Mouse (Mus musculus): ENCODE data around the gene Serpina11. TPM values are rescaled to one million over a fixed set of nuclear protein-coding genes. Genes with fewer than 3 reads are reported as not detected.
"Not testable (repeated sequence)": the region's sequence is repeated elsewhere in the genome, so short reads cannot be mapped to it uniquely, and the experiment has no call there.

The Serpina11 gene
- total RNA-seq, 1 experiment from 2014 or later: 0.23 TPM

DNA sequence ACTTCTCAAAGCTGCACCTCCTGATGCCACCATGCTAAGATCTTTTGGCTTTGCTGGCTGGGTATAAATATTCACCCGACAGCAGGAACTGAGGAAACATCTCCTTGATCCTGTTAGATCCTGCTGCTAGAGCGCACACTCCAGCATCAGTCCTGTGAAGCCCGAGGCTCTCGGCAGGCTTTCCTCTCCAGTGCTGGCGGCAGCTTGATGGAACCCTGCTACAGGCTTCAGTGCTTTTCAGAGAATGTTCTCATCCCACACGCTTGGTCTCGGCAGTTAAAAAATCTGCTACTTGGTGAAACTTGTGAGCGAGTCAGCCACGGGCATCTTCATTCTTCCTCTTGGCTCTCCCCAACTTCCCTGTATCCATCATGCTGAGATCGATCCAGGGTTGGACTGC, 11.5 kb downstream of the Serpina11 start:
- no peak for ATAC-seq (ENCODE audit: extremely low read depth, insufficient number of reproducible peaks, low FRiP score, poor library complexity, severe bottlenecking)

DNA sequence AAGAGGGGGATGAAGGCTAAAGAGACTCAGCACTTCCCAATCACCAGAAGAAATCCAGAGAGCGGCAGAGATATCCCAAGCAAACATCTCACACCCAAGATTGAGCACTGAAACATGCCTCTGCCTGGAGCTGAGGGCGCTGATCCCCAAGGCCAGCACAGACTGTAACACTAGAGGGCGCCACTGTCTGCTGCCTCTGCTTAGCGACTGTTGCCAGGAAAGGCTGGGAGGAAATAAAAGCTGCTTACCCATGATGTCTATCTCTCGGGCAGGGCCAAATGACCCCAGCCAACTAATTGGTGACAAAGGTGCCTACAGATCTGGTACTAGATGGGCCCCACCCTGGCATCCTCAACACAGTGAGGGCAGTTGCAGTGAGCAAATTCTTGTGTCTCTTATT, 11.9 kb downstream of the Serpina11 start:
- no peak for ATAC-seq (ENCODE audit: extremely low read depth, insufficient number of reproducible peaks, low FRiP score, poor library complexity, severe bottlenecking)

DNA sequence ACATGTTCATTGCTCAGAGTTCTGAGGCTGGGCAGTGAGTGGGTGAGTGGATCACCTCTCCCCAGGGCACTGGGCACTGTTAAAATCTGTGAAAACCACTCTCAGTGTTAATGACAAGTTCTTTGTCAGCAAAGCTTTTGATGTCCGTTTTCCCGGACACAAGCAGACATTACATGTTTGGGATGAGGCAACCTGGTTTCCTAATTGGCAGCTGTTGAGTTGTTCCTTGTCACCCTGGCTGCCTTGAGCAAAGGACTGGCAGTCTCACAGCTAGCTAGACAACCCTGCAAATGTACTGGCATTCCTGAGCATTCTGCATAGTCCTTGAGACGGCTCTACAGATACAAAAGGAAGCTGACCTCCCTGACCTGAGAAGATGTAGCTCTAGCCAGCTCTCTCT, 12.7 kb downstream of the Serpina11 start:
- ATAC-seq (ENCODE audit: extremely low read depth, insufficient number of reproducible peaks, low FRiP score, poor library complexity, severe bottlenecking): no peak

DNA sequence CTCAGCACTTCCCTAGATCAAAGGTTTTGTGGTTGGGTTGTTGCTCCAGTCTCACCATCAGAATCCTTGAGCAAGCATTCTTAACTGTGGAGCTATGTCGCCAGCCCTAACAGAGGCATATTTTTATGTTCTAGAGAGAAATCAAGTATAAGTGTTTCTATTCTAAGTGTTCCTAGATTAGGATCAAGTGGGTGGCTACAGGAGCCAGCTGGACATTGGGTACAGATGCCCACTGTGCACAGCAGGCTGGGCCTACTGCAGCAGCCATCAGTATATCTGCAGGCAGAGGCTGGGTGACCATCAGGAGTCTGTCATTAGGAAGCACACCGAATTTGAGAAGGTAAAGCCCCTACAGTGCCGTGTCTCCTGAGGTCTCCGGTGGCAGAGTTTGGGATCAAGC, 18.7 kb downstream of the Serpina11 start:
- no peak for ATAC-seq (ENCODE audit: extremely low read depth, insufficient number of reproducible peaks, low FRiP score, poor library complexity, severe bottlenecking)

DNA sequence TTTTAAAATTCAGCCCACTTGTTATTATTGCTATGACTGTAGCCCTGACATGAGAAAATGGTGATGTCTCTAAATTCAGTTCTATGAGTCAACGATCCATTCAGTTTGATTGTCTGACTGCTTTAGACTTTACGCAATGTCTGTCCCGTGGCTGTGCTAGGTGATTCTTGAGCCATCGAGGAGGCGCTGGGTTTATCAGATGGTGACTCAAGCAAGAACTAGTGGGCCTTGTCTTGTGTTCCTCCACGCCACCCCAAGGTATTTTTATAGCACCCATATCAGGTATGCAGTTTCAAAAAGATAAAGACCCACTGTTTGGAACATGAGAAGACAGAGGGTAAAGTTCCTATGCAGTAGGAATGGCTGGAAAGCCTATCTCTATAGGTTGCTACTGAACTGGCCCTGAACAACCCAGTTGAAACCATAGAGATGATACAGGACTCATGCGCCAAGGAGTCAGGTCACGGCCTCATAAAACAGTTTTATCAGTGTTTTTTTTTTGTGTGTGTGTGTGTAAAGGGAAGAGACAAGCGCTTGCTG, 20.1 kb downstream of the Serpina11 start:
- ATAC-seq (ENCODE audit: extremely low read depth, insufficient number of reproducible peaks, low FRiP score, poor library complexity, severe bottlenecking): no peak

DNA sequence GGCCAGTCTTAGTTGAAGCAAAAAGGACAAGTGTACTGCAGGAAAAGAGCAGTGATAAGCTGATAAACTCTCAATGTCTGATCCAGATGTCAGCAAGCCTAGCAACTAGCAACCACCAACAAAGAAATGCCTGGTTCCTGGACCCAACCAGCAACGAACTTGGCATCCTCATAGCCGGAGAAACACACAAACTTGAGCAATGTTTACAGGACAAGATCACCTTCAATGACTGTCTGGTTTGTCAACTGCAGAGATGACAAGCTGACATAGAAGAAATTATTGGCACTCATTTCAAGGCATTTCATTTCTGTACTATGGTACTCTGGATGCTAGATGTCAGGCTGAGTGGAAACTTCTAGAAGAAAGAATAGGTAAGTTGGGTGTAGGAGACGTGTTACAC, 23.0 kb downstream of the Serpina11 start:
- no peak for ATAC-seq (ENCODE audit: extremely low read depth, insufficient number of reproducible peaks, low FRiP score, poor library complexity, severe bottlenecking)

DNA sequence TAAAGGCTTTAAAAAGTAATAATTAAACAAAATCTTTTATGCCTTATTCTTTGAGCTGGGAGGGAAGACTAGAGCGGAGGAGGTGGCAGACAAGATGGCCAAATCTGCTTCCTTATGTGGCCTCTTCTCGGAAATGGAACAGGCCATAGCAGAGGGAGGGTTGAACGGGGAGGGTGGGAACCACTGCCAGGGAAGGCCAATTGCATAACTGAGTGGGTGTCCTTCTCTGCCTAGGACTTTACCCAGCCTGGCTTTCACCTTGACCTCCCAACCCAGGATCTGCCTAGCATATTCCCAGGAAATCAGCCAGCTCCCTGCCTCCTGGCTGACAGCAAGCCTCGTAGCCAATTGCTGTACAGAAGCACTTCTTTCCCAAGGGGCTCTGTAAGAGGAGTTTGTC, 26.5 kb downstream of the Serpina11 start:
- ATAC-seq (ENCODE audit: extremely low read depth, insufficient number of reproducible peaks, low FRiP score, poor library complexity, severe bottlenecking): no peak

DNA sequence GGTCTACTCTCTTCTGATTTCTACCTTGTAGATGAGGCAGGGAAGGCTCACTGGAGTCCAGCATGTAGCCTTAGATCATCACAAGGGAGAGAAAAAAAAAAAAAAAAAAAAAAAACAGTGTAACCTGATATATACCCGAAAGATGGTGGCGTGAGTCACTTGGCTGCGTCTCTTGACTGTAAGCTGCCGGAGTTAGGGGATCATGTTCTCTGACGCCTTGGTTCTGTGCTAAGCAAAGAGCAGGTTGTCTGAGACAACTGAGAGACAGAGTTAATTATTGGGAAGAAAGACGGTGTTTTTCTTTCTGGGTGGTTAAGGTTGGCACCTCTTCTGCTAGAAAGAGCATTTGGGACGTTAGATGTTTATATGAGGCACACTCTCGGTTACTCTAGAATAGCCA, 26.9 kb downstream of the Serpina11 start:
- no peak for ATAC-seq (ENCODE audit: extremely low read depth, insufficient number of reproducible peaks, low FRiP score, poor library complexity, severe bottlenecking)

DNA sequence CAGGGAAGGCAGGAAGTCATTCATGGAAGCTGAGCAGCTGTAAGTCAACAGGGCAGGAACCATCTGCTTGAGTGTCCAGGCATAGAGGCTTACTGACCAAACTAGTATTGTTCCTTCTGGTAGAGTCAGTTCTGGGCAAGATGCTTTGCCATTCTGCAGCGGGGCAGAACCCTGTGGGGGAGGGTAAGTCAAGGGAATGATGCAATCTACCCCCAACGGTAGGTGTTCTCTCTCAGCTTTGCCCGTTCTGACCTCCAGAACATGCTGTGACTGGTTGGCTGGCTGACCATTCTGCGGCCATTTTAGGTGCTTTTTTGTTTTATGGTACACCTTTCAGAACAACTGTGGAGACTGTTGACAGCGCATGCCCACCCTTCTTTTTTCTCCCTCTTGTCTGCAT, 27.4 kb downstream of the Serpina11 start:
- no peak for ATAC-seq (ENCODE audit: extremely low read depth, insufficient number of reproducible peaks, low FRiP score, poor library complexity, severe bottlenecking)

DNA sequence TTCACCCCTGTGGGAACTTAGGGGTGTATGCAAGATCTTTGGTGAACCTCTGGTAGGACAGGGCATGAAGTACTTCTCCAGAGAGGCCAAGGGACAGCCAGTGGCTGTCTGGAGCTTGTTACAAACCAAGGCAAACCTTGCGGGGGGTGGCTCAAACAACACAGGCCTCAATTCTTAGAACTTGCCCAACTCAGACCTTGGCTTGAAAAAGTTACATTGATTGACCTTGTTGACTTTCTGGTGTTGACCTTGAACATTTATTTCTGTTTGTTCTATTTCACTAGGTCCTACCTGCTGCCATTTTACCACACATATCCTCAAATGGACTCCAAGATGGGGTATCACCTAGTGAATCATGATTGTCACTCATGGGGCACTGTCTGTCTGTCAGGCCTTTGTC, 28.0 kb downstream of the Serpina11 start:
- ATAC-seq (ENCODE audit: extremely low read depth, insufficient number of reproducible peaks, low FRiP score, poor library complexity, severe bottlenecking): no peak

DNA sequence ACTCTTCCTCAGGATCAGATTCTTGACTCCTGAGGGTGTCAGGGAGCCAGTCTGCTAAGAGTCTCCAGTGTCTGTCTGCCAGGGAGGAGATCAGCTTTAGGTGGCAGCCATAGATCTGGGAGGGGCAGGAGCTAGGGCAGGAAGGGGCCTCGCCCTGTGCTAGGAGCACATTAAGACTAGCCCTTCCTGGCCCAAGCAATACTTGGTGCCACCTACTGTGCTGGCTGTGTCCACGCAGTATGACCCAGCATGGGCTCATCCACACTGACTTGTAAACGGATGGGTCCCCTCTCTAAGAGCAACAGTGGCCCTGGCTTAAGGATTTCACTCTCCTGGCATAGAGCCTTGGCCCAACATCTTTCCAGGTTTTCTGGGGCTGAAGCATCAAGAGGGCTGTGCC, 31.0 kb downstream of the Serpina11 start, which contains the start of gene Serpina1e:
Gene Serpina1e, minus strand, starts transcription at position 178 of the 400 bp plus-strand sequence.
- no peak for ATAC-seq (ENCODE audit: extremely low read depth, insufficient number of reproducible peaks, low FRiP score, poor library complexity, severe bottlenecking)

DNA sequence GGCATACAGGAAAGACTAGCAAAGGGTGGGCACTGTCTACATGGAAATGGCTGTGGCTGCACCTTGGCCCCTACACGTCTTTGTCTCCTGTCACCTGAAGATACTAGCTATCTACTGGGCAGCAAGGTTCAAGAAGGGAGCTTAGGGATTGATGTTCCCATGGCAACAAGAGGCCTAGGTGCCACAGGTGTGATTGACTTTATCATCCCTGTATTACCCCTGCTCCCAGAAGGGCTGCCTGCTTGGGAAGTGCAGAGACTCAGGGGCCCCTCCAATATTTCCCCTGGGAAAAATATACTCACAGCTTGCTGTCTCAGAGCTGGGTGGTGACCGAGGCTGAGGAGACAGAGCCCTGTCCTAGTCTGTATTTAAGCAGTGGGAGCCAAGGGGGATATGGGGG, 33.2 kb downstream of the Serpina11 start:
- not testable (repeated sequence) for ATAC-seq (ENCODE audit: extremely low read depth, insufficient number of reproducible peaks, low FRiP score, poor library complexity, severe bottlenecking)

DNA sequence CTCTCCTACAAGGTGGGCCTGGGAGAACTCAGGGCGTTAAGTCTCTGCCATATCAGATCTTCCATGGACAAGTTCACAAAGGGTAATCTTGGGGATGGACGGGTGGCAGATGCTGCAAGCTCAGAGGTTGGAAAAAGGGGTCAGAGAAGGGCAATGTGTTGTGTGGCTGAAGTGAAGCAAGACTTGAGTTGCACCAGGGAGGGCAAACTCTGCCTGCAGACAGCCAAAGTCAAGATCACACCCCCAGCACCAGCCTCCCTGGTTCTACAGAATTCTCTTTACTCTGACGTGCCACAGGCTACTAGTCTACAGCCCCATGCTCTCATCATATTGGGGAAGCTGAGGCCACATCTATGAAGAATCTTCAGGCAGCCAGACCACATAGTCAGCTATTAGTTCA, 36.8 kb downstream of the Serpina11 start:
- ATAC-seq (ENCODE audit: extremely low read depth, insufficient number of reproducible peaks, low FRiP score, poor library complexity, severe bottlenecking): not testable (repeated sequence)

DNA sequence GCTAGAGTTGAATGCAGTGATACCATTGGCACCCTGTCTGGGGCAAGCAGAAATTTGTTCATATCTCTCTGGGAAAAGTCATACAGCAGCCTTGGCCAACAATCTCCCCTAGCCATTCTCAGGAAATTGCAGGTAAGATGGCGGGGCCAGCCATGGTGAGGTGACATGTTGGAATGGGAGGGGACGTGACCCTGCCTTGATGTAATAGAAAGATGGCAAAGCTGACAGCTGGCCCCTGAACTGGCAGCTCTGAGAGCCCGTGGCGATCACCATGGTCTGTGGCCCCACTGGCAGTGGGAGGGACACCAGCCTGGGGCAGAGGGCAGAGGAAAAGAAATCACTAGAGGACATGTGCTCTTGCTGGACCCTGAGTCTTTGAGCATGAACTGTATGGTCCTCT, 43.5 kb downstream of the Serpina11 start:
- no peak for ATAC-seq (ENCODE audit: extremely low read depth, insufficient number of reproducible peaks, low FRiP score, poor library complexity, severe bottlenecking)

Other genes starting within 250 kb of the Serpina11 start
- gene Serpina1d, start 216.4 kb downstream of the Serpina11 start, total RNA-seq (2017): not detected in 2 replicates
- not detected in 2 replicates for gene Serpina1b, start 159.6 kb downstream of the Serpina11 start, total RNA-seq (2017)
- not detected in 2 replicates for gene Serpina1a, start 126.4 kb downstream of the Serpina11 start, total RNA-seq (2017)
- gene Serpina1c, start 85.1 kb downstream of the Serpina11 start, total RNA-seq (2017): not detected in 2 replicates
- not detected in 2 replicates for gene Serpina1e, start 31.0 kb downstream of the Serpina11 start, total RNA-seq (2017)
- not detected in 2 replicates for gene Serpina9, start 23.8 kb upstream of the Serpina11 start, total RNA-seq (2017)
- not detected in 2 replicates for gene Serpina12, start 54.5 kb upstream of the Serpina11 start, total RNA-seq (2017)
- gene Serpina5, start 111.2 kb upstream of the Serpina11 start, total RNA-seq (2017): not detected in 2 replicates
- not detected in 2 replicates for gene Serpina3a, start 122.8 kb upstream of the Serpina11 start, total RNA-seq (2017)
- gene Serpina3b, start 138.0 kb upstream of the Serpina11 start, total RNA-seq (2017): not detected in 2 replicates
- not detected in 2 replicates for gene Serpina3c, start 163.9 kb upstream of the Serpina11 start, total RNA-seq (2017)
- 1.5 and 2.8 TPM in 2 replicates for gene Serpina3f, start 224.6 kb upstream of the Serpina11 start, total RNA-seq (2017)
- gene Serpina3g, start 246.3 kb upstream of the Serpina11 start, total RNA-seq (2017): 41.3 and 43.1 TPM in 2 replicates